Mouse (Mus musculus) intestine, embryonic 16.5 days (tissue): Measurements from ENCODE around the gene Rab44. TPM values are rescaled to one million over a fixed set of nuclear protein-coding genes. Genes with fewer than 3 reads are reported as not detected.

ENCODE experiments used
- ATAC-seq: fragments of 200-750 bp; cut with Nextera tagmentation; 2 replicates; pipeline ENCODE4 v1.8.0; 2017; ENCODE audit warnings: moderate TSS enrichment, moderate library complexity
- H3K27ac ChIP-seq: fragments of 300-500 bp; sonication (generic); 2 replicates; pipeline ENCODE4 v1.5.1; 2014; ENCODE audit warnings: mild to moderate bottlenecking, low read length
- H3K27me3 ChIP-seq: fragments of 300-500 bp; sonication (generic); replicated peaks from 2 replicates; pipeline ENCODE4 v1.6.1; 2014; ENCODE audit warnings: low read length, control low read depth, mixed read lengths; ENCODE audit not compliant: control insufficient read depth, insufficient read depth
- H3K36me3 ChIP-seq: fragments of 300-500 bp; sonication (generic); 2 replicates; pipeline ENCODE4 v1.6.1; 2014; ENCODE audit warnings: low read length, control low read depth; ENCODE audit not compliant: control insufficient read depth, insufficient read depth
- H3K4me1 ChIP-seq: fragments of 300-500 bp; sonication (generic); 2 replicates; pipeline ENCODE4 v1.6.1; 2014; ENCODE audit warnings: low read length, control low read depth, mixed read lengths; ENCODE audit not compliant: control insufficient read depth, insufficient read depth
- H3K4me2 ChIP-seq: fragments of 300-500 bp; sonication (generic); 2 replicates; pipeline ENCODE4 v1.6.1; 2014; ENCODE audit warnings: low read depth, low read length, control low read depth
- H3K4me3 ChIP-seq: fragments of 300-500 bp; sonication (generic); 2 replicates; pipeline ENCODE4 v1.5.1; 2014; ENCODE audit warnings: mild to moderate bottlenecking, low read length
- H3K9ac ChIP-seq: fragments of 300-500 bp; sonication (generic); 2 replicates; pipeline ENCODE4 v1.6.1; 2014; ENCODE audit warnings: low read depth, low read length
- H3K9me3 ChIP-seq: fragments of 300-500 bp; sonication (generic); 2 replicates; pipeline ENCODE4 v1.6.1; 2016; ENCODE audit warnings: low read length, control low read depth; ENCODE audit not compliant: control insufficient read depth
- WGBS: fragments of 180-500 bp; shearing (Covaris S2); extraction: QIAGEN DNeasy Blood & Tissue Kit; methylation state at CpG from one replicate; pipeline ENCODE4 v1.1.7; 2014; 5-methylcytosine and 5-hydroxymethylcytosine counted together
- polyA plus RNA-seq: library from polyadenylated mRNA; unstranded; fragments of >200 nt; fragmentation: Nextera tagmentation; extraction: Ambion mirVana; gene quantifications from 2 replicates; pipeline ENCODE4 v1.2.1, GENCODE M21; 2015

The Rab44 gene
- polyA plus RNA-seq, 1 experiment from 2014 or later = 0.70 TPM

- Histone ChIP-seq H3K4me3 (no peak overlapping the region), H3K9me3 (no peaks in the 10 kb centered on the region), H3K36me3 (no peaks in the 10 kb centered on the region), H3K9ac (no peak overlapping the region), H3K4me2 (no peak overlapping the region), H3K27ac (no peak overlapping the region), H3K4me1 (peaks cover 22% of the 10 kb centered on the region), H3K27me3 (no peaks in the 10 kb centered on the region)
- WGBS = 63% methylated on average over 6 of the region's 6 CpGs
- no peak for ATAC-seq
Measured at GRCm38 (mm10) chr17:29167371-29167770, 53.4 kb downstream of the Rab44 start.

GRCm38 (mm10) chr17:29168438-29168837 is 54.5 kb downstream of the Rab44 start:
- no peaks in the 10 kb centered on the region for H3K36me3 ChIP-seq
- no peaks in the 10 kb centered on the region for H3K27me3 ChIP-seq
- no peak overlapping the region for H3K4me3 ChIP-seq
- H3K9me3 ChIP-seq = no peaks in the 10 kb centered on the region
- peaks cover 22% of the 10 kb centered on the region for H3K4me1 ChIP-seq
- no peak overlapping the region for H3K27ac ChIP-seq
- ATAC-seq = no peak
- no peak overlapping the region for H3K4me2 ChIP-seq
- WGBS = 89% methylated on average over 4 of the region's 4 CpGs
- H3K9ac ChIP-seq = no peak overlapping the region

GRCm38 (mm10) chr17:29168996-29169601 is 55.2 kb downstream of the Rab44 start:
- no peak overlapping the region for H3K27ac ChIP-seq
- WGBS = 74% methylated on average over 12 of the region's 12 CpGs

GRCm38 (mm10) chr17:29170431-29171000 is 56.6 kb downstream of the Rab44 start:
- Histone ChIP-seq H3K4me2 (no peak overlapping the region), H3K27ac (no peak overlapping the region), H3K9ac (no peak overlapping the region), H3K4me1 (peaks cover 11% of the 10 kb centered on the region; the same call in 1 of the 2 replicates), H3K4me3 (no peak overlapping the region), H3K9me3 (no peaks in the 10 kb centered on the region), H3K27me3 (no peaks in the 10 kb centered on the region), H3K36me3 (no peaks in the 10 kb centered on the region)
- no peak for ATAC-seq
- 70% methylated on average over 14 of the region's 14 CpGs for WGBS

More at GRCm38 (mm10) chr17:29168996-29169601, 55.2 kb downstream of the Rab44 start:
- no peak overlapping the region for H3K9ac ChIP-seq
- peaks cover 21% of the 10 kb centered on the region for H3K4me1 ChIP-seq
- no peaks in the 10 kb centered on the region for H3K9me3 ChIP-seq
- ATAC-seq = no peak
- H3K36me3 ChIP-seq = no peaks in the 10 kb centered on the region
- no peaks in the 10 kb centered on the region for H3K27me3 ChIP-seq
- H3K4me3 ChIP-seq = no peak overlapping the region
- H3K4me2 ChIP-seq = no peak overlapping the region

- no peak overlapping the region for H3K4me2 ChIP-seq
- WGBS = 15% methylated on average over 14 of the region's 14 CpGs
- no peaks in the 10 kb centered on the region for H3K27me3 ChIP-seq
- ATAC-seq = peak; percentile 77
- H3K9ac ChIP-seq = no peak overlapping the region
- H3K36me3 ChIP-seq = no peaks in the 10 kb centered on the region
- peaks cover 7% of the 10 kb centered on the region; the same call in 1 of the 2 replicates for H3K4me1 ChIP-seq
- H3K9me3 ChIP-seq = no peaks in the 10 kb centered on the region
- no peak overlapping the region for H3K4me3 ChIP-seq
- no peak overlapping the region for H3K27ac ChIP-seq
Measured at GRCm38 (mm10) chr17:29171001-29171772, 57.2 kb downstream of the Rab44 start.

GRCm38 (mm10) chr17:29172062-29172461 is 58.1 kb downstream of the Rab44 start:
- Histone ChIP-seq H3K4me1 (0 out of 2 replicates have a peak, but pooled peaks cover 6% of the 10 kb centered on the region), H3K4me2 (no peak overlapping the region), H3K9ac (no peak overlapping the region), H3K4me3 (no peak overlapping the region), H3K36me3 (no peaks in the 10 kb centered on the region), H3K9me3 (no peaks in the 10 kb centered on the region), H3K27me3 (no peaks in the 10 kb centered on the region), H3K27ac (no peak overlapping the region)
- no peak for ATAC-seq
- 44% methylated on average over 10 of the region's 10 CpGs for WGBS

- 76% methylated on average over 8 of the region's 8 CpGs for WGBS
- H3K4me1 ChIP-seq = no peaks in the 10 kb centered on the region
Measured at GRCm38 (mm10) chr17:29173165-29173564, 59.2 kb downstream of the Rab44 start.

GRCm38 (mm10) chr17:29175693-29176092 is 61.7 kb downstream of the Rab44 start:
- no peak for ATAC-seq
- Histone ChIP-seq H3K4me2 (no peak overlapping the region), H3K9ac (no peak overlapping the region), H3K4me1 (peaks cover 2% of the 10 kb centered on the region; the same call in 1 of the 2 replicates), H3K9me3 (no peaks in the 10 kb centered on the region), H3K27me3 (no peaks in the 10 kb centered on the region), H3K4me3 (no peak overlapping the region), H3K27ac (no peak overlapping the region), H3K36me3 (no peaks in the 10 kb centered on the region)
- 62% methylated on average over 3 of the region's 3 CpGs for WGBS

More at GRCm38 (mm10) chr17:29173165-29173564, 59.2 kb downstream of the Rab44 start:
- Histone ChIP-seq H3K9me3 (no peaks in the 10 kb centered on the region), H3K27ac (no peak overlapping the region), H3K4me3 (no peak overlapping the region), H3K9ac (no peak overlapping the region), H3K4me2 (no peak overlapping the region), H3K27me3 (no peaks in the 10 kb centered on the region), H3K36me3 (no peaks in the 10 kb centered on the region)
- ATAC-seq = no peak
